Mouse (Mus musculus) heart, embryonic 13.5 days (tissue): ENCODE measurements around the gene Vmn1r181. TPM values are rescaled to one million over a fixed set of nuclear protein-coding genes. Genes with fewer than 3 reads are reported as not detected.
"Not testable (repeated sequence)": the region's sequence is repeated elsewhere in the genome, so short reads cannot be mapped to it uniquely, and the experiment has no call there.

Source experiments
- ATAC-seq: fragments of 200-750 bp; cut with Nextera tagmentation; 2 replicates; pipeline ENCODE4 v1.8.0; 2017; ENCODE audit warnings: moderate TSS enrichment; ENCODE audit not compliant: insufficient number of reproducible peaks, low FRiP score, low TSS enrichment; ENCODE audit errors: extremely low read depth
- H3K27ac ChIP-seq: fragments of 300-500 bp; sonication (generic); replicated peaks from 2 replicates; pipeline ENCODE4 v1.5.1; 2015; ENCODE audit warnings: moderate library complexity, mild to moderate bottlenecking, inconsistent platforms
- H3K27me3 ChIP-seq: fragments of 300-500 bp; sonication (generic); replicated peaks from 2 replicates; pipeline ENCODE4 v1.6.1; 2015; ENCODE audit warnings: mild to moderate bottlenecking, inconsistent platforms
- H3K36me3 ChIP-seq: fragments of 300-500 bp; sonication (generic); 2 replicates; pipeline ENCODE4 v1.6.1; 2015; ENCODE audit warnings: mild to moderate bottlenecking, inconsistent platforms
- H3K4me1 ChIP-seq: fragments of 300-500 bp; sonication (generic); 2 replicates; pipeline ENCODE4 v1.6.1; 2015; ENCODE audit warnings: inconsistent platforms
- H3K4me2 ChIP-seq: fragments of 300-500 bp; sonication (generic); 2 replicates; pipeline ENCODE4 v1.6.1; 2015; ENCODE audit warnings: inconsistent platforms, mild to moderate bottlenecking, moderate library complexity
- H3K4me3 ChIP-seq: fragments of 300-500 bp; sonication (generic); 2 replicates; pipeline ENCODE4 v1.5.1; 2015; ENCODE audit warnings: moderate library complexity, mild to moderate bottlenecking, inconsistent platforms
- H3K9ac ChIP-seq: fragments of 300-500 bp; sonication (generic); 2 replicates; pipeline ENCODE4 v1.6.1; 2015; ENCODE audit warnings: inconsistent platforms, mild to moderate bottlenecking, moderate library complexity
- H3K9me3 ChIP-seq: fragments of 300-500 bp; sonication (generic); 2 replicates; pipeline ENCODE4 v1.6.1; 2016; ENCODE audit warnings: inconsistent platforms
- WGBS: fragments of 180-500 bp; shearing (Covaris S2); methylation state at CpG from one replicate; pipeline ENCODE4 v1.1.7; 2015; ENCODE audit warnings: mixed read lengths; 5-methylcytosine and 5-hydroxymethylcytosine counted together
- polyA plus RNA-seq: library from polyadenylated mRNA; unstranded; fragments of >200 nt; fragmentation: Nextera tagmentation; extraction: Ambion mirVana; gene quantifications from 2 replicates; pipeline ENCODE4 v1.2.1, GENCODE M21; 2015

Vmn1r181 gene
- not detected in 2 replicates for polyA plus RNA-seq

GRCm38 (mm10) chr7:23974315-23974714 lies at the start of gene Vmn1r181:
TSS of gene Vmn1r181 (plus strand) at chr7:23974615.
- H3K4me1 ChIP-seq, H3K4me2 ChIP-seq, H3K27ac ChIP-seq, H3K9ac ChIP-seq, H3K36me3 ChIP-seq, H3K4me3 ChIP-seq, H3K27me3 ChIP-seq, ATAC-seq: not testable (repeated sequence)
- peaks cover 38% of the 10 kb centered on the region for H3K9me3 ChIP-seq
- 62% methylated on average over 9 of the region's 9 CpGs for WGBS

GRCm38 (mm10) chr7:23926678-23927077 lies 47.7 kb upstream of the Vmn1r181 start, which contains the start of gene Vmn1r179:
TSS of gene Vmn1r179 (plus strand) at chr7:23926978.
- Histone ChIP-seq H3K9me3 (peaks cover 37% of the 10 kb centered on the region), H3K36me3 (no peaks in the 10 kb centered on the region), H3K9ac (no peak within 1 kb of the TSS), H3K4me1 (no peaks in the 10 kb centered on the region), H3K4me3 (no peak within 1 kb of the TSS), H3K27ac (no peak within 1 kb of the TSS), H3K4me2 (no peak within 1 kb of the TSS), H3K27me3 (no peaks in the 10 kb centered on the region)
- ATAC-seq: no peak
- WGBS: 37% methylated on average over 2 of the region's 2 CpGs

- H3K27ac ChIP-seq: no peak within 1 kb of the TSS
- peaks cover 30% of the 10 kb centered on the region for H3K9me3 ChIP-seq
- no peaks in the 10 kb centered on the region for H3K4me1 ChIP-seq
- H3K9ac ChIP-seq: no peak within 1 kb of the TSS
- no peak within 1 kb of the TSS for H3K4me3 ChIP-seq
- ATAC-seq: no peak
- no peak within 1 kb of the TSS for H3K4me2 ChIP-seq
- H3K36me3 ChIP-seq: no peaks in the 10 kb centered on the region
- H3K27me3 ChIP-seq: no peaks in the 10 kb centered on the region
These were observed 24.1 kb upstream of the Vmn1r181 start, which contains the start of gene Vmn1r180 for GRCm38 (mm10) chr7:23950332-23950731. TSS of gene Vmn1r180 (plus strand) at chr7:23950632.

GRCm38 (mm10) chr7:23968044-23968443 lies 6.4 kb upstream of the Vmn1r181 start:
- H3K4me1 ChIP-seq, H3K27ac ChIP-seq, H3K36me3 ChIP-seq, H3K4me2 ChIP-seq, H3K4me3 ChIP-seq, H3K9ac ChIP-seq, H3K27me3 ChIP-seq, ATAC-seq: not testable (repeated sequence)
- peaks cover 44% of the 10 kb centered on the region for H3K9me3 ChIP-seq
- WGBS: 58% methylated on average over 3 of the region's 3 CpGs

GRCm38 (mm10) chr7:24001391-24001790 lies 27.0 kb downstream of the Vmn1r181 start, which contains the start of gene V1rd19:
TSS of gene V1rd19 (plus strand) at chr7:24001691.
- H3K4me3 ChIP-seq: no peak within 1 kb of the TSS
- H3K9ac ChIP-seq: no peak within 1 kb of the TSS
- H3K36me3 ChIP-seq: no peaks in the 10 kb centered on the region
- peaks cover 24% of the 10 kb centered on the region for H3K9me3 ChIP-seq
- no peaks in the 10 kb centered on the region for H3K4me1 ChIP-seq
- WGBS: 48% methylated on average over 2 of the region's 2 CpGs
- no peak within 1 kb of the TSS for H3K4me2 ChIP-seq
- ATAC-seq: no peak
- no peak within 1 kb of the TSS for H3K27ac ChIP-seq
- no peaks in the 10 kb centered on the region for H3K27me3 ChIP-seq

Other genes with a start within 250 kb of the Vmn1r181 start
- gene Vmn1r174, start 222.3 kb upstream of the Vmn1r181 start, polyA plus RNA-seq: not detected in 2 replicates
- not detected in 2 replicates for gene Vmn1r175, start 164.0 kb upstream of the Vmn1r181 start, polyA plus RNA-seq
- not detected in 2 replicates for gene Vmn1r176, start 137.2 kb upstream of the Vmn1r181 start, polyA plus RNA-seq
- not detected in 2 replicates for gene Vmn1r177, start 108.2 kb upstream of the Vmn1r181 start, polyA plus RNA-seq
- not detected in 2 replicates for gene Vmn1r178, start 82.6 kb upstream of the Vmn1r181 start, polyA plus RNA-seq
- gene Vmn1r179, start 47.6 kb upstream of the Vmn1r181 start, polyA plus RNA-seq: not detected in 2 replicates
- not detected in 2 replicates for gene Vmn1r180, start 24.0 kb upstream of the Vmn1r181 start, polyA plus RNA-seq
- not detected in 2 replicates for gene V1rd19, start 27.1 kb downstream of the Vmn1r181 start, polyA plus RNA-seq
- not detected in 2 replicates for gene Vmn1r183, start 78.6 kb downstream of the Vmn1r181 start, polyA plus RNA-seq
- gene Zfp180, start 107.3 kb downstream of the Vmn1r181 start, polyA plus RNA-seq: 13.0 and 14.9 TPM in 2 replicates
- 4.5 and 5.4 TPM in 2 replicates for gene Zfp112, start 137.7 kb downstream of the Vmn1r181 start, polyA plus RNA-seq
- 5.9 and 9.1 TPM in 2 replicates for gene Zfp235, start 159.6 kb downstream of the Vmn1r181 start, polyA plus RNA-seq
- 3.1 and 3.2 TPM in 2 replicates for gene Zfp114, start 200.4 kb downstream of the Vmn1r181 start, polyA plus RNA-seq
- gene Zfp111, start 236.8 kb downstream of the Vmn1r181 start, polyA plus RNA-seq: 5.8 and 6.8 TPM in 2 replicates